Mouse (Mus musculus) liver, embryonic 14.5 days (tissue): ENCODE data around the gene Pkig. TPM values are rescaled to one million over a fixed set of nuclear protein-coding genes. Genes with fewer than 3 reads are reported as not detected.

Source experiments
- ATAC-seq: fragments of 200-750 bp; cut with Nextera tagmentation; 2 replicates; pipeline ENCODE4 v1.8.0; 2017; ENCODE audit warnings: moderate number of reproducible peaks, mild to moderate bottlenecking, moderate library complexity; ENCODE audit not compliant: insufficient read depth
- DNase-seq, 3 experiments: peaks; one replicate each; pipeline ENCODE4 v3.0.0-alpha.2; 2012 to 2013; ENCODE audit warnings: low read depth in 3 of 3, low spot score in 3 of 3
- H3K27ac ChIP-seq: fragments of 300-500 bp; sonication (generic); 2 replicates; pipeline ENCODE4 v1.5.1; 2014; ENCODE audit warnings: moderate library complexity, mild to moderate bottlenecking, control low read depth, inconsistent platforms
- H3K27me3 ChIP-seq: fragments of 300-500 bp; sonication (generic); 2 replicates; pipeline ENCODE4 v1.6.1; 2014; ENCODE audit warnings: mild to moderate bottlenecking, low read length, moderate library complexity; ENCODE audit not compliant: control insufficient read depth, insufficient read depth
- H3K36me3 ChIP-seq: fragments of 300-500 bp; sonication (generic); replicated peaks from 2 replicates; pipeline ENCODE4 v1.6.1; 2014; ENCODE audit warnings: low read depth; ENCODE audit not compliant: control insufficient read depth, insufficient read depth
- H3K4me1 ChIP-seq, 2 experiments: fragments of 200-500 bp in 1 of 2; fragments of 300-500 bp in 1 of 2; sonication (generic) in 1 of 2; replicated peaks; 2 replicates each; pipeline ENCODE4 v1.6.1; 2012 to 2014; ENCODE audit warnings: antibody characterized with exemption in 1 of 2, inconsistent platforms in 1 of 2, low read length in 1 of 2; ENCODE audit not compliant: control insufficient read depth in 2 of 2, insufficient read depth in 2 of 2
- H3K4me2 ChIP-seq: fragments of 300-500 bp; sonication (generic); 2 replicates; pipeline ENCODE4 v1.6.1; 2014; ENCODE audit warnings: low read depth, mild to moderate bottlenecking, control low read depth, moderate library complexity
- H3K4me3 ChIP-seq, 2 experiments: fragments of 200-500 bp in 1 of 2; fragments of 300-500 bp in 1 of 2; sonication (generic) in 1 of 2; 2 replicates each; pipeline ENCODE4 v1.5.1; 2012 to 2014; ENCODE audit warnings: low read depth in 2 of 2, low read length in 2 of 2, mild to moderate bottlenecking in 2 of 2, control low read depth in 1 of 2, inconsistent platforms in 1 of 2, moderate library complexity in 1 of 2; ENCODE audit not compliant: insufficient read depth in 1 of 2
- H3K9ac ChIP-seq: fragments of 300-500 bp; sonication (generic); replicated peaks from 2 replicates; pipeline ENCODE4 v1.6.1; 2014; ENCODE audit warnings: mild to moderate bottlenecking, control low read depth, moderate library complexity
- H3K9me3 ChIP-seq: fragments of 300-500 bp; sonication (generic); 2 replicates; pipeline ENCODE4 v1.6.1; 2016; ENCODE audit warnings: low read length, mixed read lengths; ENCODE audit not compliant: control insufficient read depth
- CTCF ChIP-seq: IDR thresholded peaks from 2 replicates; pipeline ENCODE4 v1.5.1; 2016; ENCODE audit warnings: antibody characterized with exemption, low read depth, control low read depth
- EP300 ChIP-seq: IDR thresholded peaks from 2 replicates; pipeline ENCODE4 v1.6.1; 2016; ENCODE audit warnings: antibody characterized with exemption, low read depth
- WGBS: fragments of 180-500 bp; shearing (Covaris S2); extraction: QIAGEN DNeasy Blood & Tissue Kit; methylation state at CpG from one replicate; pipeline ENCODE4 v1.1.7; 2014; ENCODE audit not compliant: insufficient replicate concordance; 5-methylcytosine and 5-hydroxymethylcytosine counted together
- polyA plus RNA-seq, 2 experiments: library from polyadenylated mRNA; depleted of rRNA in 1 of 2; stranded (reverse) in 1 of 2; unstranded in 1 of 2; fragments of >200 nt; fragmentation: Nextera tagmentation in 1 of 2; extraction: Ambion mirVana in 1 of 2; gene quantifications; 2 replicates each; pipeline versions ENCODE4 v1.2.1 to v1.2.3; 2012 to 2014

Gene Pkig
- polyA plus RNA-seq (2012; rRNA removed), result 50.9 and 52.3 TPM in 2 replicates
- 99.0 and 107 TPM in 2 replicates for polyA plus RNA-seq (2014; fragmentation: Nextera tagmentation; extraction: Ambion mirVana)

GRCm38 (mm10) chr2:163657975-163658886 lies at the start of gene Pkig:
Pkig (plus strand) TSS chr2:163658386.
- peak; percentile 13; the same call in 1 of the 2 replicates for TF ChIP-seq CTCF
- TF ChIP-seq EP300, result no peak
- peak within 1 kb of the TSS; percentile 90 to 96 for H3K4me3 ChIP-seq
- H3K27me3 ChIP-seq, result no peaks in the 10 kb centered on the region
- no peaks in the 10 kb centered on the region for H3K36me3 ChIP-seq
- no peaks in the 10 kb centered on the region for H3K9me3 ChIP-seq
- WGBS, result under 1% methylated on average over 71 of the region's 71 CpGs
- DNase-seq (peak; percentile 70 to 75 (median 70)), ATAC-seq (peak; percentile 89)
- H3K4me1 ChIP-seq, result peaks cover 19 to 32% of the 10 kb centered on the region in 2 experiments
- H3K27ac ChIP-seq, result peak within 1 kb of the TSS; percentile 65
- H3K4me2 ChIP-seq, result peak within 1 kb of the TSS; percentile 93
- H3K9ac ChIP-seq, result peak within 1 kb of the TSS; percentile 93

- Histone ChIP-seq H3K9me3 (no peaks in the 10 kb centered on the region), H3K36me3 (peaks cover 16% of the 10 kb centered on the region), H3K9ac (no peak overlapping the region), H3K27ac (no peak overlapping the region), H3K4me1 (peaks cover 4 to 9% of the 10 kb centered on the region in 2 experiments; a peak in 3 of 4 replicates), H3K4me2 (no peak overlapping the region), H3K27me3 (no peaks in the 10 kb centered on the region), H3K4me3 (no peak overlapping the region)
- DNase-seq, result no peak
- no peak for ATAC-seq
- 78% methylated on average over 12 of the region's 12 CpGs for WGBS
- no peak for TF ChIP-seq CTCF
- no peak for TF ChIP-seq EP300
These were observed 48.8 kb upstream of the Pkig start for GRCm38 (mm10) chr2:163609281-163609975.

GRCm38 (mm10) chr2:163611176-163611575 lies 47.0 kb upstream of the Pkig start:
- no peak for ATAC-seq
- WGBS, result 71% methylated on average over 9 of the region's 9 CpGs
- Histone ChIP-seq H3K4me1 (peaks cover under 1% of the 10 kb centered on the region in 2 experiments; a peak in 1 of 4 replicates), H3K36me3 (peaks cover 23% of the 10 kb centered on the region), H3K4me3 (no peak overlapping the region), H3K27ac (no peak overlapping the region), H3K9me3 (no peaks in the 10 kb centered on the region), H3K27me3 (no peaks in the 10 kb centered on the region), H3K9ac (no peak overlapping the region), H3K4me2 (no peak overlapping the region)
- TF ChIP-seq EP300 (no peak), CTCF (no peak)
- DNase-seq, result no peak

GRCm38 (mm10) chr2:163613206-163613605 lies 45.0 kb upstream of the Pkig start:
- WGBS, result 94% methylated on average over 5 of the region's 5 CpGs
- Histone ChIP-seq H3K27ac (no peak overlapping the region), H3K36me3 (peaks cover 34% of the 10 kb centered on the region), H3K4me3 (no peak overlapping the region), H3K9me3 (no peaks in the 10 kb centered on the region), H3K9ac (no peak overlapping the region), H3K4me2 (no peak overlapping the region), H3K4me1 (no peaks in the 10 kb centered on the region), H3K27me3 (no peaks in the 10 kb centered on the region)
- DNase-seq (no peak), ATAC-seq (no peak)
- no peak for TF ChIP-seq EP300

- no peak overlapping the region for H3K4me2 ChIP-seq
- H3K4me1 ChIP-seq, result no peaks in the 10 kb centered on the region
- H3K27me3 ChIP-seq, result no peaks in the 10 kb centered on the region
- no peak overlapping the region for H3K27ac ChIP-seq
- WGBS, result 88% methylated on average over 4 of the region's 4 CpGs
- no peaks in the 10 kb centered on the region for H3K9me3 ChIP-seq
- H3K9ac ChIP-seq, result no peak overlapping the region
- H3K36me3 ChIP-seq, result peaks cover 42% of the 10 kb centered on the region
- no peak for DNase-seq
- ATAC-seq, result no peak
- H3K4me3 ChIP-seq, result no peak overlapping the region
- TF ChIP-seq EP300 (no peak), CTCF (peak; percentile 52)
These were observed 44.2 kb upstream of the Pkig start for GRCm38 (mm10) chr2:163613990-163614389.
